Mouse (Mus musculus) hindbrain, embryonic 16.5 days (tissue): ENCODE results near the gene Anxa8. TPM values are rescaled to one million over a fixed set of nuclear protein-coding genes. Genes with fewer than 3 reads are reported as not detected.

ENCODE experiments used
- ATAC-seq: fragments of 200-750 bp; cut with Nextera tagmentation; 2 replicates; pipeline ENCODE4 v1.8.0; 2017; ENCODE audit warnings: moderate TSS enrichment, moderate library complexity
- H3K27ac ChIP-seq: fragments of 300-500 bp; sonication (generic); 2 replicates; pipeline ENCODE4 v1.5.1; 2014; ENCODE audit warnings: low read depth, mild to moderate bottlenecking, control low read depth, low read length, moderate library complexity
- H3K27me3 ChIP-seq: fragments of 300-500 bp; sonication (generic); replicated peaks from 2 replicates; pipeline ENCODE4 v1.6.1; 2014; ENCODE audit warnings: low read length; ENCODE audit not compliant: control insufficient read depth, insufficient read depth
- H3K36me3 ChIP-seq: fragments of 300-500 bp; sonication (generic); 2 replicates; pipeline ENCODE4 v1.6.1; 2014; ENCODE audit warnings: mild to moderate bottlenecking, low read length, moderate library complexity, mixed read lengths; ENCODE audit not compliant: control insufficient read depth, insufficient read depth
- H3K4me1 ChIP-seq: fragments of 300-500 bp; sonication (generic); 2 replicates; pipeline ENCODE4 v1.6.1; 2014; ENCODE audit warnings: low read depth, low read length; ENCODE audit not compliant: control insufficient read depth, insufficient read depth
- H3K4me2 ChIP-seq: fragments of 300-500 bp; sonication (generic); 2 replicates; pipeline ENCODE4 v1.6.1; 2014; ENCODE audit warnings: mild to moderate bottlenecking, low read length, control low read depth, moderate library complexity
- H3K4me3 ChIP-seq: fragments of 300-500 bp; sonication (generic); 2 replicates; pipeline ENCODE4 v1.5.1; 2014; ENCODE audit warnings: mild to moderate bottlenecking, low read length, control low read depth, moderate library complexity
- H3K9ac ChIP-seq: fragments of 300-500 bp; sonication (generic); 2 replicates; pipeline ENCODE4 v1.6.1; 2014; ENCODE audit warnings: low read depth, mild to moderate bottlenecking, control low read depth, low read length, moderate library complexity
- H3K9me3 ChIP-seq: fragments of 300-500 bp; sonication (generic); 2 replicates; pipeline ENCODE4 v1.6.1; 2014; ENCODE audit warnings: mild to moderate bottlenecking, low read length, moderate library complexity; ENCODE audit not compliant: control insufficient read depth
- WGBS: fragments of 180-500 bp; shearing (Covaris S2); extraction: QIAGEN DNeasy Blood & Tissue Kit; methylation state at CpG from one replicate; pipeline ENCODE4 v1.1.7; 2014; 5-methylcytosine and 5-hydroxymethylcytosine counted together
- polyA plus RNA-seq: library from polyadenylated mRNA; unstranded; fragments of >200 nt; fragmentation: Nextera tagmentation; extraction: Ambion mirVana; gene quantifications from 2 replicates; pipeline ENCODE4 v1.2.1, GENCODE M21; 2015

The Anxa8 gene
- 0.24 and 0.27 TPM in 2 replicates for polyA plus RNA-seq

DNA sequence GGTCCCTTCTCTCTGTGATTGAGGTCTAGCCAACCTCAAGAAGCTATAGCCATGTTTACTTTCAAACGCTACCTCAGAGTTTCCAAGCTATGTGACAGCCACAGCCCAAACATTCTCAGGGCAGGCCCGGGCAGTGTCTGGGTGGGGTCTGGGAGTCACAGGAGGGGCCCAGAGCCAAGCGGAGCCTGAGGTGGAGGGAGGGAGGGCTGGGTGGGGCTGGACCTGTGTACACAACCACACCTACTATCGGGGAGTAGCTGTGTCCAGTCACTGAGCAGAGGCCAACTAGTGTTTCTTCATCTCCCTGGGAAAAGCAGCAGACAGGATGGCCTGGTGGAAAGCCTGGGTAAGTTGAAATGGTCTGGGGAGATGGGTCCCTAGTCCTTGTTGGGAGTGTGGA lies at the start of gene Anxa8:
TSS of gene Anxa8 (plus strand) at position 251 of the 400 bp plus-strand sequence.
- Histone ChIP-seq H3K4me1 (no peaks in the 10 kb centered on the region), H3K36me3 (no peaks in the 10 kb centered on the region), H3K27ac (no peak within 1 kb of the TSS), H3K4me2 (no peak within 1 kb of the TSS), H3K9ac (no peak within 1 kb of the TSS), H3K27me3 (no peaks in the 10 kb centered on the region), H3K4me3 (no peak within 1 kb of the TSS), H3K9me3 (no peaks in the 10 kb centered on the region)
- no peak for ATAC-seq
- 72% methylated on average over 4 of the region's 4 CpGs for WGBS

DNA sequence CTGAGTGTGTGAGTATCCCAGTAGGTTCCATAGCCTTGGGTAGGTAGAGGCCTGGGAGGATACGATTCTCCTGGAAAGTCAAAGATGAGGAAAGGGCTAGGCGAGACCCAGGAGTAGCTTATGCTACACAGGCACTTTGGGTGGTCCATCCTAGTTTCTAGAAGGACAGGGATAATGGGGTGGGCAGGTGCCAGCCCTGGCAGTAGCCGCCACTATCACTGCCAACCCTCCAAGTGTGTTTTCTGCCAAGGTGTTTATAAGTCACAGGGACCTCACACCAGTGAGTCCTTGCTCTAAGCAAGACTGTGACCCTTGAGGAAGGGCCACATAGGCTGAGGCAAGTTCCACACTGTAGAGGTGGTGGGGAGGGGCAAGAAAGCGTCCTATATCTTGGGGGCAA lies 44.5 kb upstream of the Anxa8 start:
- Histone ChIP-seq H3K27me3 (no peaks in the 10 kb centered on the region), H3K4me2 (no peak overlapping the region), H3K9ac (no peak overlapping the region), H3K4me3 (no peak overlapping the region), H3K27ac (no peak overlapping the region), H3K36me3 (no peaks in the 10 kb centered on the region), H3K4me1 (no peaks in the 10 kb centered on the region), H3K9me3 (no peaks in the 10 kb centered on the region)
- no peak for ATAC-seq
- 85% methylated on average over 4 of the region's 4 CpGs for WGBS

DNA sequence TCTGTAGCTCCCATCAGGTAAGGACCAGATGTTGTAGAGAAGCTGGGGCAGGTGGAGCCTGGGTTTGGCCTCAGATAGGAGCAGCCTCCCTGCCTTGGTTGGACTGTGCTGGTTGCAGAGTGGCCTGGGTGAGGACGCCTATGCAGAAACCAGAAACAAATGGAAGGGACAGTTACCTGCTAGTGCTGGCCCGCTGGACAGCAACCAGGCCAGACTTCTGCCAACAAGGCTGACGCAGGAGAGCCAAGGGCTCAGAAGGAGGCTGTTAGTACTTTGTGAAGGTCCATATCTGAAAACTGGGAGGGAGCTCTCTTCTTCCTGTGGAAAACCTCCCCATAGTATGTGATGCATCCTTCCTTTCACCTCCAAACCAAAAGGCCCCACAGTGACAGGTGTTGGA lies 42.4 kb upstream of the Anxa8 start:
- Histone ChIP-seq H3K27ac (no peak overlapping the region), H3K9me3 (no peaks in the 10 kb centered on the region), H3K27me3 (no peaks in the 10 kb centered on the region), H3K9ac (no peak overlapping the region), H3K4me1 (no peaks in the 10 kb centered on the region), H3K4me3 (no peak overlapping the region), H3K4me2 (no peak overlapping the region), H3K36me3 (no peaks in the 10 kb centered on the region)
- ATAC-seq: no peak
- WGBS: 79% methylated on average over 3 of the region's 3 CpGs

DNA sequence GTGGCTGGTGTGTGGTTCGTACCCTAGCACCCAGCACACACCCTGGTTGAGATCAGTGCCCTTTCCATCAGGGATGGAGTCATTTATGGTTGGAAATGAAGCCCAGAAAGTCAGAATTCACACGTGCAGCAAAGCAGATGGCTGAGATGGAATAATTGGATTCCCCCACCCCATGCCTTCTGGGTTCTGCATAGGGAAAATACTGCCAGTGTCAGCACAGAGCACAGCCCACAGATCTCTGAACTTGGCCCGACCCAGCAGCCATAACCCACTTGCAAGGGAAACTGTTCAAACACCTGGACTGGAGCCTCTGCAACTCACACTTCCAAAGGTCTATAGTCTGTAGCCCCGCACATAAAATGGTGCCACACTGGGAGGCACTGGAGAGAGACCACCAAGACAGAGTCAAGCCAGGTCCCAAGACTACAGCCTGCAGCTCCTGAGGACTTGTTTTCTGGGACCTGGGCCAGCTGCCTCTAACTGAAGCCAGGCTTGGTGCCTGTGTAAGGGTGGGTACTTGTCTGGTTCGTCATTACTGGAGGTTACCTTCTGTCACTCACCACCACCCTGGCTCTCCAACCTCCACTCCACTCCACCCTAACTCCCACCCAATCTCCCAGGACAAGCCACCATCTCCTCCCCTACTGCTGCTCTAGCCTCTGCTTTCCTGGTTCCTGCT lies 35.5 kb upstream of the Anxa8 start:
- H3K9me3 ChIP-seq: no peaks in the 10 kb centered on the region
- WGBS: 72% methylated on average over 5 of the region's 5 CpGs
- no peaks in the 10 kb centered on the region for H3K36me3 ChIP-seq
- no peak overlapping the region for H3K9ac ChIP-seq
- H3K4me1 ChIP-seq: no peaks in the 10 kb centered on the region
- H3K27me3 ChIP-seq: no peaks in the 10 kb centered on the region
- no peak overlapping the region for H3K4me2 ChIP-seq
- H3K27ac ChIP-seq: no peak overlapping the region
- 0 out of 2 replicates have a peak, but pooled peaks have one; percentile 27 for ATAC-seq
- no peak overlapping the region for H3K4me3 ChIP-seq

DNA sequence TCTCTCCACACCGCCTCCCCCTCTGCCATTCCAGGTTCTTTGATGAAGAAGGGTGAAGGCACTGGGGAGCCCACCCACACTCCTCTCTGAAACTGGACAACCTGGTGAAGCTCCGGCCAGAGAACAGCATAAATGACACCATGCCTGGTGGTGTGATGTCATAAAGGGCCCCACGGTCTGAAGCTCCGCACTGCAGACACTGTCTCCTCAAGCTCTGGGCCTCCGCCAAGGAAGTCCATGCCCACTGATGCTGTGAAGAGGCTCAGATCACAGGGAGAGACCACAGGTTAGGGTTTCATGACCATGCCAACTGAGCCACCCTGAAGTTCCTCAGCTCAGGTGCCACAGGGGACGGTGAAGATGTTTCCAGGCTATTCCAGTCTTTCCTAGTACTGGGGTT lies 33.3 kb upstream of the Anxa8 start, which contains the start of gene Antxrl:
TSS of gene Antxrl (plus strand) at position 192 of the 400 bp plus-strand sequence.
- Histone ChIP-seq H3K9ac (no peak within 1 kb of the TSS), H3K27me3 (no peaks in the 10 kb centered on the region), H3K36me3 (no peaks in the 10 kb centered on the region), H3K4me2 (no peak within 1 kb of the TSS), H3K4me1 (no peaks in the 10 kb centered on the region), H3K27ac (no peak within 1 kb of the TSS), H3K9me3 (no peaks in the 10 kb centered on the region), H3K4me3 (no peak within 1 kb of the TSS)
- 97% methylated on average over 6 of the region's 6 CpGs for WGBS
- no peak for ATAC-seq

DNA sequence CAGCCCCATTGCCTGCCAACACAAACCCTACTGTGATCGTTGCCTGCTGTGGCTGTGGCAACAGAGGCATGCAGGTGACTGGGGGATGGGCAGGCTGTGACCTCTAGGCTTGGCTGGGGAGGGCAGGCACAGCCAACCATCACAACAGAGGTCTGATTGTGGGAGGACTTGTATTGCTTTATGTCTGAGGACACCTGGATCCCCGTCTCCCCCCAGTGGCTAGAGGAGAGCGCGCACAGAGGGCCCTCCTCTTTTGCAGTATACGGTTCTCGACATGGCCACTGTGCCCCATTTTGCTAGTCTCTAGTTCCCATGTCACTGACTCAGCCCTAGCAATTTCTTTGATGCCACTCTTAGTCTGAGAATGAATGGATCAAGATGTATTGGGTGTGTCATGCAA lies 14.1 kb upstream of the Anxa8 start:
- WGBS: 76% methylated on average over 6 of the region's 6 CpGs
- no peaks in the 10 kb centered on the region for H3K27me3 ChIP-seq
- H3K9me3 ChIP-seq: no peaks in the 10 kb centered on the region
- no peak overlapping the region for H3K27ac ChIP-seq
- no peak overlapping the region for H3K4me3 ChIP-seq
- H3K9ac ChIP-seq: no peak overlapping the region
- no peak overlapping the region for H3K4me2 ChIP-seq
- no peaks in the 10 kb centered on the region for H3K4me1 ChIP-seq
- no peak for ATAC-seq
- no peaks in the 10 kb centered on the region for H3K36me3 ChIP-seq

DNA sequence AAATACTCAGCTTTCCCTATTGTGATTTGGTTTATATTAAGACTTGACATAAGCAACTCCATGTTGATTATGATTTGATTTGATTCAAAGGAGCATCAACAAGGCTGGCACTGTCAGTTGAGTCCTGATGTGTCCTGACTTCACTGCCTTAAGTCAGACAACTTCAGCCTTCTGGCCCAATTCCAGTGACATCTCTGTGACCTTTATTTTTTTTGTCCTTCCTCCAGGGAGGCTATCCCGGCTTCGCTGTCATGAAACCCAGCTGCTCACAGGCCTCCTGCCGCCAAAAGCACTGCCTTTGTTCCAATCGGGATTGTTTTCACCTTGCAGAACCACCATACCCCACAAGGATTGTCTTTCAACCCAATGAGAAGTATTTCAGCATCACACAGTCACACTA lies 10.4 kb upstream of the Anxa8 start:
- no peak overlapping the region for H3K9ac ChIP-seq
- H3K4me2 ChIP-seq: no peak overlapping the region
- ATAC-seq: no peak
- no peaks in the 10 kb centered on the region for H3K27me3 ChIP-seq
- WGBS: 22% methylated on average over 4 of the region's 4 CpGs
- no peaks in the 10 kb centered on the region for H3K4me1 ChIP-seq
- no peaks in the 10 kb centered on the region for H3K9me3 ChIP-seq
- H3K27ac ChIP-seq: no peak overlapping the region
- no peaks in the 10 kb centered on the region for H3K36me3 ChIP-seq
- no peak overlapping the region for H3K4me3 ChIP-seq

DNA sequence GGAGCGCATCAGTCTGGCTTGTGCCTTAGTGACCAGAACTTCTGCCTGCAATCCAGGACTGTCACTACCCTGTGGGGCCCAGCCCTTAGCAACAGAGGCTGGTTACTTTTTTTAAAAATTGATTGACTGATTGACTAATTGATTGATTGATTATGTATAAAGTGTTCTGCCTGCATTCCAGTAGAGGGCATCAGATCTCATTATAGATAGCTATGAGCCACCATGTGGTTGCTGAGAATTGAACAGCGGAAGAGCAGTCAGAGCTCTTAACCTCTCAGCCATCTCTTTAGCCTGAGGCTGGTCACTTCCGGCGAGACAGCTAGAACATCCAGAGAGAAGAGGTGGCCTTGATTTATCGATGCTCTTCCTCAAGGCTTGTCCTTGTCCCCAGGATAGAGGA lies 8.6 kb upstream of the Anxa8 start:
- 73% methylated on average over 5 of the region's 5 CpGs for WGBS
- H3K36me3 ChIP-seq: no peaks in the 10 kb centered on the region
- H3K9ac ChIP-seq: no peak overlapping the region
- no peak overlapping the region for H3K27ac ChIP-seq
- no peak overlapping the region for H3K4me2 ChIP-seq
- H3K4me3 ChIP-seq: no peak overlapping the region
- no peaks in the 10 kb centered on the region for H3K27me3 ChIP-seq
- H3K9me3 ChIP-seq: no peaks in the 10 kb centered on the region
- no peaks in the 10 kb centered on the region for H3K4me1 ChIP-seq
- ATAC-seq: no peak

DNA sequence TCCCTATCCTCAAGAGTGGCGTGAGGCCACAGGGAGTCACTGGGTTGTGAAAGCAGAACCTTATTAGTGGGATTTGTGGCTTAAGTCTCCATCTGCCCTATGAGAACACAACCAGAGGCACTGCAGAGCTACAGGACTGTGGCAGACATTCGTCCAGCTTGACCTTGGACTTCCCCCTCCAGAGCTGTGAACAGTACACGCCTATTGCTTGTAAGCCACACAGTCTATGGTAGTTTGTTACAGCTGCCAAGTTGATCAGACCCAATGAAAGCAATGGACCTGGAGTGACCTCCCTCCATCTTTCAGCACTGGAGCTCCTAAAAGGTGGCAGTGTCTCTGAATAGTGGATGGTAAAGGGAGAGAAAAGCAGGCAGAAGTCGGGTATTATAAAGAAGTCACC lies 7.5 kb upstream of the Anxa8 start:
- H3K4me3 ChIP-seq: no peak overlapping the region
- no peaks in the 10 kb centered on the region for H3K4me1 ChIP-seq
- no peaks in the 10 kb centered on the region for H3K36me3 ChIP-seq
- no peak overlapping the region for H3K27ac ChIP-seq
- no peak overlapping the region for H3K4me2 ChIP-seq
- H3K27me3 ChIP-seq: no peaks in the 10 kb centered on the region
- no peak overlapping the region for H3K9ac ChIP-seq
- H3K9me3 ChIP-seq: no peaks in the 10 kb centered on the region
- no peak for ATAC-seq
- WGBS: 69% methylated on average over 4 of the region's 4 CpGs
